Mouse (Mus musculus) limb, embryonic 10.5 days (tissue): ENCODE data around the gene Hydin. TPM values are rescaled to one million over a fixed set of nuclear protein-coding genes. Genes with fewer than 3 reads are reported as not detected.
"Not testable (repeated sequence)": the region's sequence is repeated elsewhere in the genome, so short reads cannot be mapped to it uniquely, and the experiment has no call there.

ENCODE experiments used
- DNase-seq: peaks from one replicate; pipeline ENCODE4 v3.0.0-alpha.2; 2017; ENCODE audit warnings: low spot score
- H3K27ac ChIP-seq: fragments of 300-500 bp; sonication (generic); 2 replicates; pipeline ENCODE4 v1.5.1; 2016; ENCODE audit warnings: mild to moderate bottlenecking
- H3K27me3 ChIP-seq: fragments of 300-500 bp; sonication (generic); 2 replicates; pipeline ENCODE4 v1.6.1; 2016; ENCODE audit warnings: low read depth, mild to moderate bottlenecking; ENCODE audit not compliant: poor library complexity, severe bottlenecking
- H3K36me3 ChIP-seq: fragments of 300-500 bp; sonication (generic); 2 replicates; pipeline ENCODE4 v1.6.1; 2016; ENCODE audit warnings: mild to moderate bottlenecking, moderate library complexity
- H3K4me1 ChIP-seq: fragments of 300-500 bp; sonication (generic); 2 replicates; pipeline ENCODE4 v1.6.1; 2016
- H3K4me3 ChIP-seq: fragments of 300-500 bp; sonication (generic); 2 replicates; pipeline ENCODE4 v1.5.1; 2016; ENCODE audit warnings: mild to moderate bottlenecking, moderate library complexity
- H3K9me3 ChIP-seq: fragments of 300-500 bp; sonication (generic); replicated peaks from 2 replicates; pipeline ENCODE4 v1.6.1; 2016; ENCODE audit warnings: mild to moderate bottlenecking
- WGBS: fragments of 180-500 bp; shearing (Covaris S2); methylation state at CpG from one replicate; pipeline ENCODE4 v1.1.7; 2016; 5-methylcytosine and 5-hydroxymethylcytosine counted together
- polyA plus RNA-seq: library from polyadenylated mRNA; unstranded; fragments of >200 nt; fragmentation: Nextera tagmentation; extraction: Ambion mirVana; gene quantifications from 2 replicates; pipeline ENCODE4 v1.2.1, GENCODE M21; 2016

Gene Hydin
- polyA plus RNA-seq, 1 experiment from 2014 or later: 0.01 TPM

DNA sequence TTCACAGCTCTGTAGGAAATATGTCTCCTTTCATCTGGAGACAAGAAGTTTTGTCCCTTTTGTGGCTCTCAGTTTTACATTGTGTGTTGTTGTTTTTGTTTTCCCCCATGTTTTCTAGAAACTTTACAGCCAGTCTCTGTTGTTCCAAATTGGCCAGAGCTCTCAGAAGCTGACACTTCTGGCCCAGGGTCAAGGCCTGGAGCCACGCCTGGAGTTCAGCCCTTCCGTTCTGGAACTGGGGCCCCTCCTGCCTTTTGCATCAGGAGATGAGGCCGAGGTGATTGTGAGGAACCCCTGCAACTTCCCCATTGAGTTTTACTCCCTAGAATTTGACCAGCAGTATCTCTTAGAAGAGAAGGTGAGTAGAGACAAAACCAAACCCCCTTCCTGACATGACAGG lies 242.0 kb downstream of the Hydin start:
- Histone ChIP-seq H3K4me1 (no peaks in the 10 kb centered on the region), H3K9me3 (no peaks in the 10 kb centered on the region), H3K27me3 (no peaks in the 10 kb centered on the region), H3K36me3 (no peaks in the 10 kb centered on the region), H3K27ac (no peak overlapping the region), H3K4me3 (no peak overlapping the region)
- DNase-seq: no peak
- WGBS: 71% methylated on average over 3 of the region's 3 CpGs

DNA sequence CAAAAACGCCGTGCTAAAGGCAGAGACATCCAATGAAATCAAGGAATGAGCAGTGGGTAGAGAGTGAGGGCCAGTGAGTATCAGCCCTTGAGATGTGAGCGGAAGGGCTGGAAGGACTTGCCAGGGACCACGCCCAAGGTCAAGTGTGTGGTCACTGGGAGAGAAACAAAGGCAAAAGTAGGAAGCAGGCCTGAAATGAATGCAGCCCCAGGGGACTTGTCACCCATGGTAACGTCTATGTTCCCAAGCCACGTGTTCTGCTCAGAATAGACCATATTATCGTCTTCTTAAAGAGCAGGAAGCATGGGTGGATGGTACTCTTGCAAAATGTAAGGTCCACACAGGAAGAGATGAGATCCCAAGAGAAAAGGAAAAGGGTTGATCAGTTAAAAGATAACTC lies 253.0 kb downstream of the Hydin start:
- Histone ChIP-seq H3K4me3 (no peak overlapping the region), H3K4me1 (no peaks in the 10 kb centered on the region), H3K9me3 (no peaks in the 10 kb centered on the region), H3K27me3 (no peaks in the 10 kb centered on the region), H3K27ac (no peak overlapping the region), H3K36me3 (no peaks in the 10 kb centered on the region)
- DNase-seq: no peak
- WGBS: 88% methylated on average over 7 of the region's 7 CpGs

DNA sequence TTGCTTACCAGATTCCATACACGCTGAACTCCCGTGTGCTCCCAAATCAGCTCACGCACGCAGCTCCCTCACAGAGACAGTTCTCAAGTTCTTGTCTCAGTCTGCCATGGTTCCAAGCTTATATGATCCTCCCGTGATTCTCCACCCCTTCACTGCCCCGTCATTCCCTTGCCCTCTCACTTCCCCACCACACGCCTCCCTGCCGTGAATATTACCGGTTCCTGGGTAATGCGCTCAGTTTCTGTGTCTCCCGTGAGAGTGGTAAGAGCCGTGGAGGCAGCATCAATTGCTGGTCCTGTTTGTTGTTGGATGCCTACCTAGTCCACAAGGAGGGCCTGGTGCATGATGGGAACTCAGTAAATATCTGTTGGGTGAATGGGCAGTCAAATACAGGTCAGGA lies 255.1 kb downstream of the Hydin start:
- Histone ChIP-seq H3K4me3 (no peak overlapping the region), H3K27me3 (no peaks in the 10 kb centered on the region), H3K9me3 (no peaks in the 10 kb centered on the region), H3K36me3 (no peaks in the 10 kb centered on the region), H3K27ac (no peak overlapping the region), H3K4me1 (no peaks in the 10 kb centered on the region)
- WGBS: 92% methylated on average over 12 of the region's 12 CpGs
- no peak for DNase-seq

DNA sequence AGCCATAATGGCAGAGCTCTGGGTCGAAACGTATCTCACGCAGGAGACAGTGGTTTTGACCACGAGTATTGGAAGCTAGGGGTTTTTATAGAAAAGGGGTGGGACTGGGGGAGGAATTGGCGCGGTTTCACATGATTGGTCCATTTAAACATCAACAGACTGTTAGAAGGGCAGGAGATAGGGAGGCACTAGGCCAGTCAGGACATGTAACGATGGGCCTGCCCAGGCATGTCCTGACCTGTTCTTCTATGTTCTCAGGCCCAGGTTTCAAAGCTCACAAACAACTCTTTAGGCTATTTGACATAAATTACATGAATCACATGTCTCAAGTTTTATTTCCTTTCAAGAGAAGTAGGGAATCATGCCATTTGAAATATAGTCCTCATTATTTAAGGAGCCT lies 255.7 kb downstream of the Hydin start:
- H3K4me1 ChIP-seq, H3K36me3 ChIP-seq, H3K4me3 ChIP-seq, H3K27me3 ChIP-seq, H3K27ac ChIP-seq, DNase-seq, H3K9me3 ChIP-seq: not testable (repeated sequence)
- WGBS: 91% methylated on average over 7 of the region's 7 CpGs

DNA sequence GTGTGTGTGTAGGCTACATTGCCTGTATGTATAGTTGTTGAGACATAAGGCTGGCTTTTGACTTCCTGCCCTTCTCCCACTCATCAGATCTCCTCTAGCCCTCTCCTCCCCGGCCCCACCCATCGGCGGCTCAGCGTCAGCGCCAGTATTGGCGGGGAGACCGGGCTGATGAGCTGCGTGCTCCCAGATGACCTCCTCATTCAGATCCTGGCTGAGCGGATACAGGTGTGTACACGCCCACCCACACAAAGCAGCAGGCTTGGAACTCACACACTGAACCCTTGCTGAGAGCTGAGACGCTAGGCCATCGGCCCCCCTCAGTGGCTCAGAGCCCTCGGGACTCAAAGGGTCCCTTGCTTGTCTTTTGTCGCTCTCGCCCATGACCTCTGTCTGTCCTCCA lies 256.2 kb downstream of the Hydin start:
- no peak overlapping the region for H3K27ac ChIP-seq
- peak; percentile 23 for DNase-seq
- H3K4me3 ChIP-seq: no peak overlapping the region
- 74% methylated on average over 15 of the region's 15 CpGs for WGBS
- no peaks in the 10 kb centered on the region for H3K9me3 ChIP-seq
- H3K4me1 ChIP-seq: no peaks in the 10 kb centered on the region
- H3K36me3 ChIP-seq: no peaks in the 10 kb centered on the region
- no peaks in the 10 kb centered on the region for H3K27me3 ChIP-seq

DNA sequence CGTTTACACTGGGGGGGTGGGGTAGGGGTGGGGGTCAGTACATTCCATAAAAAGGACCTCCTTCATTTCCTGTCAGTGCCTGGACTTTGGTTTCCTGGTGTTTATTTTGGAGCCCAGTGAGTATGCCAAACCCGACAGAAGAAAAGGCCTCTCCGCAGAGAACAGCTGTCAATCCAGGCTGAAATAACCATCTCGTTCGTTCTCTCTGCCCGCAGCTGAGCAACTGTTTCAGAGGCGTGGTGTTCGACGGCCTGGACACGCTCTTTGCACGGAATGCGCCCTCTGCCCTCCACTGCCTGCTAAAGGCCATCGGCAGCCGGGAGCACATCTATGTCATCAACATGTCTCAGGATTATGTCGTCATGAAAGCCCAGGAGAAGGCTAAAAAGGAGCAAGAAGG lies 258.5 kb downstream of the Hydin start:
- 79% methylated on average over 15 of the region's 15 CpGs for WGBS
- no peak for DNase-seq
- Histone ChIP-seq H3K9me3 (no peaks in the 10 kb centered on the region), H3K27ac (no peak overlapping the region), H3K27me3 (no peaks in the 10 kb centered on the region), H3K4me3 (no peak overlapping the region), H3K4me1 (no peaks in the 10 kb centered on the region), H3K36me3 (no peaks in the 10 kb centered on the region)

DNA sequence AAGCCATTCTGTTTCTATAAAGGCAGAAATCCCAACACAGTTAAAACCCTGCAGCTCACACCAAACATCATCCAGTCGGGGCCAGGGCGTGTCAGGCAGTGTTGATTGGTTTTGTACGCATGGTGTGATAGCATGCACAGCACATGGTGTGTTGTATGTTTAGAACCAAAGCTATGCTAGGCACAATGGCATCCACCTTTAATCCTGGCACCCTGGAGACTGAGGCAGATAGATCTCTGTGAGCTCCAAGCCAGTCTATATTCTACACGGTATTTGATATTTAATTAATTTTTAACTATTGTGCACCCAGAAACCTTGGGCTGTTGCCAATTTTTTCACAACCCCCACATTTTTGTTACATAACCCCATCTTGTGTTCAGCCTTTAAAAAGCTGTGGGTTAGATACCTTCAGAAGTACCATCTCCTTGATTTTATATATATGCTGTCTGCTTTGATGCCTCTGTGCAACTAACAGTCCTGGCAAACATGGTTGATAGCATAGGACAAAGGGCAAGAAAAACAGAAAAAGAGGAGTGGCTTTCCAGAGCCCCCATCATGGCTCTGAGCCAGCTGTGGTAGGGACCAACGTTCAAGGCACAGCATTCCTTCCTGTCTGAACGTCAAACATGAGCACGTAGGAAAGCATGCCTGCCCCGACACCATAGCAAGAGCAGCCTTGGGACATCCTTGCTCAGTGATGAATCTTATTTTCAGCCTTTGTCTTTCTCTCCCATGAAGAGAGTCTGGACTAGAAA lies 263.4 kb downstream of the Hydin start:
- 86% methylated on average over 8 of the region's 8 CpGs for WGBS
- DNase-seq: no peak
- no peaks in the 10 kb centered on the region for H3K9me3 ChIP-seq

DNA sequence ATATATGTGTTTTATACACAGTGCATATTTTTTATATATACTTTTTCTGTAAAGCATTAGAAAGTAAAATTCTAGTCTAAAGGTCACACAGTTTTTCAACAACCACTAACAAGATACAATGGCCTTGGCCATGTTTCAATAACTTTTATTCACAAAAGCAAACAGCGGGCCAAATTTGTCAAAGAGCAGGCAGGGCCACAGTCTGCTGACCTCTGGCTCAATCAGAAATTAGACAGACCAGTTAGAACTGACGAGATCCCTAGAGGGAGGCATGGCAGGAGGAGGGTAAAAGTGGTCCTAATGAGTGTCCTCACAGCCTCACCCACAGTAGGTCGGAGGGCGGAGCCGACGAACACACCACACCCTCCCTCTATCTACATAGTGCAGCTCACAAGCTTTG lies 267.0 kb downstream of the Hydin start:
- no peaks in the 10 kb centered on the region for H3K9me3 ChIP-seq

More for the DNA sequence above, 263.4 kb downstream of the Hydin start:
- Histone ChIP-seq H3K27me3 (0 out of 2 replicates have a peak, but pooled peaks cover 2% of the 10 kb centered on the region), H3K27ac (no peak overlapping the region), H3K4me1 (no peaks in the 10 kb centered on the region), H3K4me3 (no peak overlapping the region), H3K36me3 (no peaks in the 10 kb centered on the region)

DNA sequence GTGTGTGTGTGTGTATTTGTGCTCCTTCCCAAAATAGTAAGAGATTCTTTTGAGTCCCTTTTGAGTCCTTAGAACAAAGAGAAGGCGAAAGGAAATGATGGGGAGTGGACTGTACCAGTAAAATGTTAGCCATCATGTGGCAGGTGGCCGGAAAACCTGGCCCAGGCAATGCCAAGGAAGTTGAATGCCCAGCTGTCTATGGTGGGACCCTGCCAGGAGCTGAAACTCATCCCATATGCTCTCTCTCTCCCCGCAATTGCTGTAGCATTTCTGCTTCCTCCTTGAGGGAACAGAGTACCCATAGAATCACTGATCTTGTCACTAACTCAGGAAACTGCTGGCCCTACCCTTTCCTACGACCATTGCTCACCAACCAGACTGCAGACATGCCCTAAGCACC lies 271.1 kb downstream of the Hydin start:
- H3K4me1 ChIP-seq: no peaks in the 10 kb centered on the region
- no peaks in the 10 kb centered on the region for H3K36me3 ChIP-seq
- 88% methylated on average over 4 of the region's 4 CpGs for WGBS
- H3K27ac ChIP-seq: no peak overlapping the region
- 0 out of 2 replicates have a peak, but pooled peaks cover 1% of the 10 kb centered on the region for H3K27me3 ChIP-seq
- DNase-seq: no peak
- H3K4me3 ChIP-seq: no peak overlapping the region
- H3K9me3 ChIP-seq: no peaks in the 10 kb centered on the region

More for the DNA sequence above, 267.0 kb downstream of the Hydin start:
- WGBS: 80% methylated on average over 6 of the region's 6 CpGs
- no peaks in the 10 kb centered on the region for H3K36me3 ChIP-seq
- no peak overlapping the region for H3K4me3 ChIP-seq
- 0 out of 2 replicates have a peak, but pooled peaks cover 2% of the 10 kb centered on the region for H3K27me3 ChIP-seq
- H3K27ac ChIP-seq: no peak overlapping the region
- H3K4me1 ChIP-seq: no peaks in the 10 kb centered on the region
- no peak for DNase-seq

DNA sequence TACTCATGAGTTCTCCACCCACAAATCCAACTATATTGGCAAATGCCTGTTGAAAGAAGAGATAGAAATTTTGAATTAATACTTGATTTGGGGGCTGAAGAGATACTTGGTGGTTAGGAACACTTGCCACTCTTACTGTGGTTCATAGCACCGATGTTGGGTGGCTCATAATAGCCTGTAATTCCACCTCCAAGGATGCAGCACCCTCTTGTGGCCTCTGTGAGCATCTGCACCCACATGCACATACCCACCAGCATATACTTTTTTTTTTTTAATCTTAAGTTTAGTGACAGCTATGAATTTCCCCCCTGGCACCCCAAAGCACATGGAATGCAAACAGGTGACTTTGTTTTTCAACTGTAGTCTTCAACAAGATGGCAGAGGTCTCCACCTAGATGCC lies 283.6 kb downstream of the Hydin start:
- no peaks in the 10 kb centered on the region for H3K27me3 ChIP-seq
- WGBS: 86% methylated on average over 1 of the region's 1 CpGs
- H3K36me3 ChIP-seq: no peaks in the 10 kb centered on the region
- H3K4me1 ChIP-seq: no peaks in the 10 kb centered on the region
- no peak overlapping the region for H3K27ac ChIP-seq
- no peaks in the 10 kb centered on the region for H3K9me3 ChIP-seq
- no peak overlapping the region for H3K4me3 ChIP-seq
- DNase-seq: no peak

DNA sequence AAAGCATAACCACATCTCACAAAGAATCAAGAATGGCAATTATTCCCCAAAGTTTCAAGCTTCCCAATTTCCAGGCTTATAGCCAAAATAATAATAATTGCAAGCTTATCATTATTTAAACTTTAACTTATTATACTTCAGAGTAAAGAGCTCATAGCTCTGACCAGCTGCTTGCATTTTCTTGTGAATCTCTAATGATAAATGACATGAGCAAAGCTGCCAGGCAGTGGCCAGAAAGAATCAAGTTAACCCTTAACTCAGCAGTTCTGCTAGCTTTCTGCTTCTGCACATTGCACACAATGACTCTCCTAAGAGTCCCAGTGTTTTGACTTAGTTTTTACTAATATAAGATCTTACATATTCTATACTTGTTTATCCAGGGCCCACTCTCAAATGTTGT lies 285.3 kb downstream of the Hydin start:
- H3K27me3 ChIP-seq, H3K9me3 ChIP-seq, H3K36me3 ChIP-seq, H3K4me1 ChIP-seq, DNase-seq, H3K4me3 ChIP-seq, H3K27ac ChIP-seq: not testable (repeated sequence)

DNA sequence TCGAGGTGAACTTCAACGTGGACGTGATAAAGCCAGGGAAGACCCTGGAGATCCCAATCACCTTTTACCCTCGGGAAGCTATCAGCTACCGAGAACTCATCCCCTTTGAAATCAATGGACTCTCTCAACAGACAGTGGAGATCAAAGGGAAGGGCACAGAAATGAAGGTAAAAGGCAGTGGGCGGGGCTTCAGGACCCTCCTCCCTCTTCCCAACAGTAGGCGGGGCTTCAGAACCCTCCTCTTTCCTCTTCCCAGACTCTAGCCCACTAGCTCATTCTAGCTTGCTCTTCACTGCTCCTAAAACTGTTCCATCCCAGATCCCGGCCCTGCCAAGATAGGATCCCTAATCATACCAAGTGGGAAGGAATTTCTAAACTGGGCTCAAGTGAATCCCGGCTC lies 325.9 kb downstream of the Hydin start:
- Histone ChIP-seq H3K4me3 (no peak overlapping the region), H3K36me3 (no peaks in the 10 kb centered on the region), H3K9me3 (no peaks in the 10 kb centered on the region), H3K27ac (no peak overlapping the region), H3K27me3 (no peaks in the 10 kb centered on the region), H3K4me1 (no peaks in the 10 kb centered on the region)
- WGBS: 79% methylated on average over 9 of the region's 9 CpGs
- no peak for DNase-seq

DNA sequence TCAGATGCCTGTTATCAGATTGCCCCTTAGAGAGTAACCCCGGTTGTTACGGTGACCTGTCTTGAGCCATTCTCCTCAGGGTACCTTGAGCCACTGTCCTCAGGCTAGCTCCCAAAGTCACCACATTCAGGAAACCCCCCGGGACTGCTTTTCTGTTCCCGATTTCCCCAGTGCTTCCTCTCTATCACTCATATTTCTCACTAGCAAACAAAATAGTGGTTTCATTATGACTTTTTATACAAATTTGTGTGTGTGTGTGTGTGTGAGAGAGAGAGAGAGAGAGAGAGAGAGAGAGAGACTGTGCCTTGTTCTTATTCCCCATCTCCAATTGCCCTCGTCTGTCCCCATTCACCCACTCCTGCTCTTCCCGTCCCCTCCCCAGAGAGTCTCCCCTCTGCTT lies 327.4 kb downstream of the Hydin start:
- Histone ChIP-seq H3K36me3 (no peaks in the 10 kb centered on the region), H3K27ac (no peak overlapping the region), H3K4me3 (no peak overlapping the region), H3K4me1 (no peaks in the 10 kb centered on the region), H3K9me3 (no peaks in the 10 kb centered on the region), H3K27me3 (no peaks in the 10 kb centered on the region)
- 83% methylated on average over 6 of the region's 6 CpGs for WGBS
- no peak for DNase-seq

DNA sequence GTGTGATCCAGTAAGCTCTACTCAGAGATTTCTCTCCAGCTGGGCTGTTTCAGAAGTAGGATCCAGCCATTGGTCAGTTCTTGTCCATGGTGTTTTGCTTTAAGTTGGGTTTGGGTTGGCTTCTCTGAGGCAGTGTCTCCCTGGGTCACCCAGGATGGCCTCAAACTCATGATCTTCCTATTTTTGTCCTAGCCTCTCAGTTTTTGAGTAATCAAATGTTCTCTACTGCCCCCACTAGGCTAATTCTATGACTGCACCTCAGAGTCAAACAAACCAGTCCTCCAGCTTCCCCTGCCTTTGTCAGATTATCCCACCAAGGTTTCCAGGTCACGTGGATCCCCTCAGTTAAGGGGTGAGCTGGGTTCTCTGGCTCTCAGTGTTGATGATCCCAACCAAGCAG lies 337.8 kb downstream of the Hydin start:
- Histone ChIP-seq H3K4me1 (no peaks in the 10 kb centered on the region), H3K27me3 (no peaks in the 10 kb centered on the region), H3K36me3 (no peaks in the 10 kb centered on the region), H3K4me3 (no peak overlapping the region), H3K9me3 (no peaks in the 10 kb centered on the region), H3K27ac (no peak overlapping the region)
- no peak for DNase-seq
- 8% methylated on average over 1 of the region's 1 CpGs for WGBS
